Mouse (Mus musculus) MEL (cell line): ENCODE results near the gene Tm9sf4. TPM values are rescaled to one million over a fixed set of nuclear protein-coding genes. Genes with fewer than 3 reads are reported as not detected.

Experiments
- DNase-seq: peaks from one replicate; pipeline ENCODE4 v3.0.0; 2011; ENCODE audit warnings: low read depth, low spot score
- H3K27ac ChIP-seq: 2 replicates; pipeline ENCODE4 v1.5.1; 2012; ENCODE audit warnings: low read depth, mild to moderate bottlenecking, control low read depth, low read length, moderate library complexity; ENCODE audit not compliant: control insufficient read depth
- H3K27me3 ChIP-seq, 2 experiments: fragments of 150-350 bp in 1 of 2; sonication (generic) in 1 of 2; 2 replicates each; pipeline ENCODE4 v1.6.1; 2012; ENCODE audit warnings: low read length in 2 of 2, mild to moderate bottlenecking in 2 of 2, improper control_type of control experiment in 1 of 2, moderate library complexity in 1 of 2; ENCODE audit not compliant: insufficient read depth in 2 of 2, control insufficient read depth in 1 of 2
- H3K36me3 ChIP-seq, 2 experiments: 2 replicates each; pipeline ENCODE4 v1.6.1; 2012 to 2014; ENCODE audit warnings: low read length in 2 of 2, improper control_type of control experiment in 1 of 2, inconsistent platforms in 1 of 2, mild to moderate bottlenecking in 1 of 2; ENCODE audit not compliant: insufficient read depth in 2 of 2, control insufficient read depth in 1 of 2
- H3K4me1 ChIP-seq, 2 experiments: fragments of 150-350 bp in 1 of 2; sonication (generic) in 1 of 2; 2 replicates each; pipeline ENCODE4 v1.6.1; 2012; ENCODE audit warnings: low read length in 2 of 2, improper control_type of control experiment in 1 of 2, mild to moderate bottlenecking in 1 of 2; ENCODE audit not compliant: insufficient read depth in 2 of 2, control insufficient read depth in 1 of 2
- H3K4me3 ChIP-seq, 2 experiments: fragments of 150-350 bp in 1 of 2; sonication (generic) in 1 of 2; 2 replicates each; pipeline ENCODE4 v1.5.1; 2012; ENCODE audit warnings: low read depth in 2 of 2, low read length in 2 of 2, mild to moderate bottlenecking in 2 of 2, moderate library complexity in 2 of 2, control low read depth in 1 of 2, improper control_type of control experiment in 1 of 2; ENCODE audit not compliant: control insufficient read depth in 1 of 2, insufficient read depth in 1 of 2
- H3K79me2 ChIP-seq: 2 replicates; pipeline ENCODE4 v1.6.1; 2012; ENCODE audit warnings: mild to moderate bottlenecking, low read length, moderate library complexity; ENCODE audit not compliant: control insufficient read depth, poor library complexity, insufficient read depth
- H3K9ac ChIP-seq: 2 replicates; pipeline ENCODE4 v1.6.1; 2012; ENCODE audit warnings: low read depth, mild to moderate bottlenecking, control low read depth, low read length, moderate library complexity; ENCODE audit not compliant: control insufficient read depth, poor library complexity, severe bottlenecking
- H3K9me3 ChIP-seq: fragments of 150-350 bp; sonication (generic); replicated peaks from 2 replicates; pipeline ENCODE4 v1.6.1; 2012; ENCODE audit warnings: mild to moderate bottlenecking, low read length, improper control_type of control experiment, moderate library complexity; ENCODE audit not compliant: insufficient read depth
- BHLHE40 ChIP-seq: IDR thresholded peaks from 2 replicates; pipeline ENCODE4 v1.6.1; 2012; ENCODE audit warnings: low read depth, mild to moderate bottlenecking, inconsistent platforms, low read length, improper control_type of control experiment, borderline replicate concordance
- CHD2 ChIP-seq: IDR thresholded peaks from 2 replicates; pipeline ENCODE4 v1.6.1; 2011; ENCODE audit warnings: low read length, improper control_type of control experiment
- CTCF ChIP-seq, 3 experiments: IDR thresholded peaks in 2 of 3; conservative IDR thresholded peaks in 1 of 3; 2 replicates each; pipeline ENCODE4 v1.5.1; 2011 to 2012; ENCODE audit warnings: low read length in 3 of 3, low read depth in 2 of 3, mild to moderate bottlenecking in 2 of 3, improper control_type of control experiment in 1 of 3, inconsistent platforms in 1 of 3, mixed read lengths in 1 of 3, moderate library complexity in 1 of 3; ENCODE audit not compliant: control insufficient read depth in 1 of 3, insufficient read depth in 1 of 3, poor library complexity in 1 of 3, severe bottlenecking in 1 of 3
- ELF1 ChIP-seq: IDR thresholded peaks from 2 replicates; pipeline ENCODE4 v1.6.1; 2014; ENCODE audit warnings: low read depth, mild to moderate bottlenecking, inconsistent platforms, low read length, improper control_type of control experiment, moderate library complexity
- EP300 ChIP-seq, 2 experiments: IDR thresholded peaks; 2 replicates each; pipeline ENCODE4 v1.6.1; 2011; ENCODE audit warnings: improper control_type of control experiment in 2 of 2, low read length in 2 of 2, low read depth in 1 of 2, mild to moderate bottlenecking in 1 of 2
- ETS1 ChIP-seq: IDR thresholded peaks from 2 replicates; pipeline ENCODE4 v1.6.1; 2012; ENCODE audit warnings: low read depth, mild to moderate bottlenecking, inconsistent platforms, low read length, improper control_type of control experiment, moderate library complexity
- GABPA ChIP-seq: IDR thresholded peaks from 2 replicates; pipeline ENCODE4 v1.6.1; 2012; ENCODE audit warnings: low read depth, mild to moderate bottlenecking, inconsistent platforms, low read length, improper control_type of control experiment, moderate library complexity
- GATA1 ChIP-seq: IDR thresholded peaks from 2 replicates; pipeline ENCODE4 v1.6.1; 2011; ENCODE audit warnings: low read depth, low read length, improper control_type of control experiment
- MAX ChIP-seq: IDR thresholded peaks from 2 replicates; pipeline ENCODE4 v1.6.1; 2011; ENCODE audit warnings: low read length, improper control_type of control experiment
- MXI1 ChIP-seq: IDR thresholded peaks from 2 replicates; pipeline ENCODE4 v1.6.1; 2011; ENCODE audit warnings: mild to moderate bottlenecking, low read depth, low read length, improper control_type of control experiment
- MYB ChIP-seq: IDR thresholded peaks from 2 replicates; pipeline ENCODE4 v1.6.1; 2011; ENCODE audit warnings: mild to moderate bottlenecking, low read depth, low read length, improper control_type of control experiment
- NRF1 ChIP-seq: IDR thresholded peaks from 2 replicates; pipeline ENCODE4 v1.6.1; 2014; ENCODE audit warnings: low read depth, mild to moderate bottlenecking, inconsistent platforms, low read length, improper control_type of control experiment, moderate library complexity; ENCODE audit not compliant: poor library complexity, insufficient read depth, severe bottlenecking
- POLR2A ChIP-seq, 2 experiments: IDR thresholded peaks; 2 replicates each; pipeline ENCODE4 v1.6.1; 2011 to 2012; ENCODE audit warnings: low read length in 2 of 2, mild to moderate bottlenecking in 2 of 2, control low read depth in 1 of 2, improper control_type of control experiment in 1 of 2, low read depth in 1 of 2, moderate library complexity in 1 of 2; ENCODE audit not compliant: control insufficient read depth in 1 of 2, insufficient read depth in 1 of 2, poor library complexity in 1 of 2
- POLR2AphosphoS2 ChIP-seq: IDR thresholded peaks from 2 replicates; pipeline ENCODE4 v1.6.1; 2011; ENCODE audit warnings: low read length, improper control_type of control experiment
- POLR2AphosphoS5 ChIP-seq: IDR thresholded peaks from 2 replicates; pipeline ENCODE4 v1.6.1; 2012; ENCODE audit warnings: low read depth, borderline replicate concordance, mild to moderate bottlenecking, inconsistent platforms, low read length, moderate library complexity, mixed read lengths
- RCOR1 ChIP-seq: IDR thresholded peaks from 2 replicates; pipeline ENCODE4 v1.6.1; 2012; ENCODE audit warnings: low read depth, mild to moderate bottlenecking, inconsistent platforms, low read length, improper control_type of control experiment
- SMC3 ChIP-seq: IDR thresholded peaks from 2 replicates; pipeline ENCODE4 v1.6.1; 2011; ENCODE audit warnings: low read depth, low read length, improper control_type of control experiment
- TAL1 ChIP-seq: IDR thresholded peaks from 2 replicates; pipeline ENCODE4 v1.6.1; 2012; ENCODE audit warnings: mild to moderate bottlenecking, inconsistent platforms, low read length, moderate library complexity, mixed read lengths
- TBP ChIP-seq: IDR thresholded peaks from 2 replicates; pipeline ENCODE4 v1.8.0; 2011; ENCODE audit warnings: low read depth, low read length, improper control_type of control experiment
- TCF12 ChIP-seq: IDR thresholded peaks from 2 replicates; pipeline ENCODE4 v1.6.1; 2014; ENCODE audit warnings: low read depth, mild to moderate bottlenecking, inconsistent platforms, low read length, improper control_type of control experiment, moderate library complexity
- ZKSCAN1 ChIP-seq: IDR thresholded peaks from 2 replicates; pipeline ENCODE4 v1.6.1; 2012; ENCODE audit warnings: low read depth, mild to moderate bottlenecking, inconsistent platforms, low read length, improper control_type of control experiment, moderate library complexity
- polyA plus RNA-seq, 2 experiments: library from polyadenylated mRNA; stranded (reverse) in 1 of 2; unstranded in 1 of 2; fragments of >175 nt in 1 of 2; fragments of >200 nt in 1 of 2; gene quantifications; 2 replicates each; pipeline versions ENCODE4 v1.2.1 to v1.2.4; 2012; ENCODE audit warnings: low replicate concordance in 2 of 2, low read depth in 1 of 2; ENCODE audit not compliant: insufficient read length in 2 of 2, insufficient read depth in 1 of 2, missing spikeins in 1 of 2
- total RNA-seq: library from RNA; depleted of rRNA; stranded (reverse); fragments of 300-350 nt; gene quantifications from 2 replicates; pipeline ENCODE4 v1.2.3, GENCODE M21; 2012

Tm9sf4 gene
- total and polyA plus RNA-seq, 3 experiments, result 16.1 to 269 (median 29.8) TPM

- TF ChIP-seq TBP, result no peak
- TF ChIP-seq, all 39 proteins: peak for 13
Observed at GRCm38 (mm10) chr2:153225595-153225953, 64.5 kb downstream of the Tm9sf4 start (continued).

GRCm38 (mm10) chr2:153227959-153228358 is 66.9 kb downstream of the Tm9sf4 start:
- H3K79me2 ChIP-seq, result peaks cover 5% of the 10 kb centered on the region
- no peaks in the 10 kb centered on the region for H3K27me3 ChIP-seq
- H3K27ac ChIP-seq, result no peak overlapping the region
- no peaks in the 10 kb centered on the region for H3K9me3 ChIP-seq
- no peak overlapping the region for H3K9ac ChIP-seq
- peak; percentile 75 for DNase-seq
- peaks cover 5 to 24% of the 10 kb centered on the region in 2 experiments for H3K36me3 ChIP-seq
- no peak overlapping the region for H3K4me3 ChIP-seq
- H3K4me1 ChIP-seq, result peaks cover 15 to 39% of the 10 kb centered on the region in 2 experiments
- TF ChIP-seq POLR2A (IDR thresholded peaks at IDR 0.05; ENCODE audit: control insufficient read depth in 1 of 2, insufficient read depth in 1 of 2, low read depth in 1 of 2, low read length in 2 of 2, poor library complexity in 1 of 2) (no peak), TBP (no peak), GATA1 (peak; percentile 82), CTCF (IDR thresholded peaks at IDR 0.05 in 2 of 3, conservative IDR thresholded peaks at IDR 0.05 in 1 of 3; ENCODE audit: control insufficient read depth in 1 of 3, insufficient read depth in 1 of 3, low read depth in 2 of 3, low read length in 3 of 3, poor library complexity in 1 of 3, severe bottlenecking in 1 of 3) (no peak), MAX (no peak; the same call in 1 of the 2 replicates), MXI1 (0 out of 2 replicates have a peak, but pooled peaks have one; percentile 45), EP300 (IDR thresholded peaks at IDR 0.05; ENCODE audit: low read depth in 1 of 2, low read length in 2 of 2) (peak; percentile 82 to 86), NRF1 (no peak), POLR2AphosphoS5 (no peak), TAL1 (peak; percentile 90), MYB (no peak), BHLHE40 (peak; percentile 53), ZKSCAN1 (no peak), CHD2 (no peak), RCOR1 (peak; percentile 90), ELF1 (no peak), POLR2AphosphoS2 (peak; percentile 61; the same call in 1 of the 2 replicates), ETS1 (peak; percentile 82), TCF12 (peak; percentile 87), GABPA (no peak)

- no peak for DNase-seq
- Histone ChIP-seq H3K9ac (no peak overlapping the region), H3K4me3 (no peak overlapping the region)
Observed at GRCm38 (mm10) chr2:153228523-153228922, 67.4 kb downstream of the Tm9sf4 start.

More at GRCm38 (mm10) chr2:153228523-153228922, 67.4 kb downstream of the Tm9sf4 start:
- Histone ChIP-seq H3K4me1 (peaks cover 15 to 37% of the 10 kb centered on the region in 2 experiments), H3K9me3 (no peaks in the 10 kb centered on the region), H3K79me2 (peaks cover 5% of the 10 kb centered on the region), H3K27ac (no peak overlapping the region), H3K36me3 (peaks cover 11 to 24% of the 10 kb centered on the region in 2 experiments), H3K27me3 (no peaks in the 10 kb centered on the region)
- TF ChIP-seq POLR2A (IDR thresholded peaks at IDR 0.05; ENCODE audit: control insufficient read depth in 1 of 2, insufficient read depth in 1 of 2, low read depth in 1 of 2, low read length in 2 of 2, poor library complexity in 1 of 2), result 0 out of 4 replicates have a peak, but pooled peaks of 1 of the 2 experiments have one; percentile 30
- TF ChIP-seq SMC3, result no peak
